11 mouse cellular contexts compared by ENCODE assay signal in genomic region chr19:17856741-17857140, GRCm38 (mm10). TPM values are rescaled to one million over a fixed set of nuclear protein-coding genes. Genes with fewer than 3 reads are reported as not detected.
DNase-seq lines count a peak whose midpoint lies in the region; ATAC-seq and TF ChIP-seq lines count a peak whose summit lies in the region.
"Had no signal": no experiment of that assay in that cellular context is flagged by ENCODE, and none has a peak within 500 bp of the region (broad histone marks: within the 10 kb centered on the region; RNA-seq: fewer than 3 reads in every experiment).

No protein-coding gene starts in this region.

- H3K9ac ChIP-seq in heart, postnatal 0 days (replicated peaks; ENCODE audit: low read depth, low read length) = no peak overlapping the region
- no peak overlapping the region for H3K9ac ChIP-seq in heart, embryonic 12.5 days
- no peak overlapping the region for H3K9ac ChIP-seq in CH12.LX (ENCODE audit: insufficient read depth, low read depth)
- H3K9ac ChIP-seq: kidney, embryonic 15.5 days; liver, embryonic 13.5 days had no signal

- ATAC-seq in heart, postnatal 0 days (ENCODE audit: insufficient read depth, low read depth) = no peak
- no peak for ATAC-seq in heart, embryonic 12.5 days (ENCODE audit: insufficient number of reproducible peaks, low FRiP score)
- ATAC-seq in Patski = no peak
- ATAC-seq in megakaryocyte progenitor cell, adult 5-6 weeks (replicated peaks; ENCODE audit: poor library complexity) = no peak
- ATAC-seq: forebrain, embryonic 16.5 days had no signal

- WGBS in heart, postnatal 0 days = 53% methylated on average over 3 of the region's 3 CpGs
- WGBS in heart, embryonic 12.5 days = 66% methylated on average over 3 of the region's 3 CpGs

- intact Hi-C loops in left cerebral cortex, postnatal 14 days (cut with DNase I) = loop anchor here (5.0 kb wide), 1 partner anchor 691 kb away; no protein-coding TSS in a partner anchor
- intact Hi-C loops in left cerebral cortex, postnatal 4 days (cut with DNase I) = loop anchor here (5.0 kb wide), 1 partner anchor 691 kb away; no protein-coding TSS in a partner anchor

- TF ChIP-seq EP300 in heart, postnatal 0 days (IDR thresholded peaks at IDR 0.05; ENCODE audit: low read depth) = no peak
- TF ChIP-seq EP300 in CH12.LX (IDR thresholded peaks at IDR 0.05; ENCODE audit: low read length) = no peak

- in situ Hi-C loops in CH12.LX (cut with MboI; ENCODE audit: low pct_ligation_motif_present, low pct_unique_long_range_greater_than_20kb, low sequenced_read_pairs) (loop anchor here (25.0 kb wide), 1 partner anchor 681 kb away; no protein-coding TSS in a partner anchor), Patski (cut with MboI; ENCODE audit: low pct_unique_long_range_greater_than_20kb) (loop anchor here (5.0 to 25.0 kb wide), 2 partner anchors 691 to 981 kb away; no protein-coding TSS in a partner anchor)

- peak; percentile 4 for TF ChIP-seq RAD21 in CH12.LX (IDR thresholded peaks at IDR 0.05; ENCODE audit: low read depth, low read length)

- DNase-seq in heart, postnatal 0 days (ENCODE audit: low spot score) = no peak
- peak; percentile 44 to 59 for DNase-seq in left cerebral cortex, postnatal 14 days (ENCODE audit: low spot score in 2 of 2)
- DNase-seq in left cerebral cortex, postnatal 4 days = no peak
- peak; percentile 11 for DNase-seq in CH12.LX (ENCODE audit: extremely low read depth)
- DNase-seq in Patski (ENCODE audit: low read depth, low spot score) = no peak
- no peak for DNase-seq in yolk sac, embryonic 10.5 days (ENCODE audit: low spot score)
- DNase-seq: liver, embryonic 13.5 days had no signal

- no peaks in the 10 kb centered on the region for H3K79me2 ChIP-seq in CH12.LX (replicated peaks; ENCODE audit: control insufficient read depth, extremely low read depth, insufficient read depth, poor library complexity, severe bottlenecking)

- H3K4me2 ChIP-seq in heart, postnatal 0 days (ENCODE audit: low read depth, low read length) = no peak overlapping the region
- H3K4me2 ChIP-seq in heart, embryonic 12.5 days = no peak overlapping the region
- H3K4me2 ChIP-seq in CH12.LX (ENCODE audit: insufficient read depth, low read depth, poor library complexity, severe bottlenecking) = no peak overlapping the region
- H3K4me2 ChIP-seq: kidney, embryonic 15.5 days; liver, embryonic 13.5 days had no signal

- TF ChIP-seq POLR2A in CH12.LX (IDR thresholded peaks at IDR 0.05; ENCODE audit: low read depth, low read length) = no peak

- CTCF ChIA-PET in Patski (lab: Charles Lee) = interaction anchor here (1.1 to 3.5 kb wide), 9 partner anchors 9 to 694 kb away, joined by 3 to 13 read pairs (median 8); no protein-coding TSS in a partner anchor

- dilution Hi-C loops in CH12.LX (cut with MboI; ENCODE audit: extremely low pct_ligation_motif_present, extremely low pct_unique_long_range_greater_than_20kb, low sequenced_read_pairs) = no loop called here

- no peaks in the 10 kb centered on the region for H3K36me3 ChIP-seq in heart, postnatal 0 days (replicated peaks; ENCODE audit: control insufficient read depth, insufficient read depth, low read length)
- no peaks in the 10 kb centered on the region for H3K36me3 ChIP-seq in heart, embryonic 12.5 days
- H3K36me3 ChIP-seq in CH12.LX (replicated peaks in 1 of 2; ENCODE audit: control insufficient read depth in 1 of 2, insufficient read depth in 1 of 2, low read length in 1 of 2) = no peaks in the 10 kb centered on the region
- H3K36me3 ChIP-seq: kidney, embryonic 15.5 days; liver, embryonic 13.5 days had no signal

- no peaks in the 10 kb centered on the region for H3K9me3 ChIP-seq in heart, postnatal 0 days (replicated peaks; ENCODE audit: control insufficient read depth, low read length)
- H3K9me3 ChIP-seq in heart, embryonic 12.5 days (replicated peaks) = no peaks in the 10 kb centered on the region
- no peaks in the 10 kb centered on the region for H3K9me3 ChIP-seq in CH12.LX (replicated peaks; ENCODE audit: low read length)
- H3K9me3 ChIP-seq: kidney, embryonic 15.5 days; liver, embryonic 13.5 days had no signal

- POLR2A ChIA-PET in Patski (lab: Charles Lee) = no interaction called here

- H3K27ac ChIP-seq in heart, postnatal 0 days (ENCODE audit: low read depth) = no peak overlapping the region
- H3K27ac ChIP-seq in heart, embryonic 12.5 days (ENCODE audit: poor library complexity, severe bottlenecking) = no peak overlapping the region
- no peak overlapping the region for H3K27ac ChIP-seq in CH12.LX (ENCODE audit: insufficient read depth, low read depth)
- H3K27ac ChIP-seq: kidney, embryonic 15.5 days; liver, embryonic 13.5 days had no signal

- H3K27me3 ChIP-seq in heart, postnatal 0 days (ENCODE audit: control insufficient read depth, insufficient read depth, low read length) = no peaks in the 10 kb centered on the region
- no peaks in the 10 kb centered on the region for H3K27me3 ChIP-seq in heart, embryonic 12.5 days (replicated peaks)
- H3K27me3 ChIP-seq in CH12.LX (replicated peaks) (no peaks in the 10 kb centered on the region), Patski (no peaks in the 10 kb centered on the region)
- H3K27me3 ChIP-seq: kidney, embryonic 15.5 days; liver, embryonic 13.5 days had no signal

- no peaks in the 10 kb centered on the region for H3K4me1 ChIP-seq in heart, postnatal 0 days (ENCODE audit: control insufficient read depth, insufficient read depth)
- H3K4me1 ChIP-seq in heart, embryonic 12.5 days (replicated peaks) = no peaks in the 10 kb centered on the region
- no peaks in the 10 kb centered on the region for H3K4me1 ChIP-seq in CH12.LX (ENCODE audit: control insufficient read depth in 1 of 2, insufficient read depth in 2 of 2)
- H3K4me1 ChIP-seq: liver, embryonic 13.5 days had no signal

- TF ChIP-seq CTCF in heart, postnatal 0 days (IDR thresholded peaks at IDR 0.05; ENCODE audit: low read depth) = peak; percentile 47
- TF ChIP-seq CTCF in CH12.LX (conservative IDR thresholded peaks at IDR 0.05 in 1 of 2, IDR thresholded peaks at IDR 0.05 in 1 of 2; ENCODE audit: low read depth in 2 of 2, low read length in 2 of 2) = peak; percentile 21 to 48; a peak in 3 of 4 replicates
- TF ChIP-seq CTCF in Patski (IDR thresholded peaks at IDR 0.05) = peak; percentile 66

- no peak overlapping the region for H3K4me3 ChIP-seq in heart, postnatal 0 days (ENCODE audit: low read depth, low read length)
- H3K4me3 ChIP-seq in heart, embryonic 12.5 days = no peak overlapping the region
- no peak overlapping the region for H3K4me3 ChIP-seq in CH12.LX (replicated peaks in 1 of 3; ENCODE audit: low read depth in 2 of 3, low read length in 2 of 3, poor library complexity in 1 of 3)
- H3K4me3 ChIP-seq: kidney, embryonic 15.5 days; liver, embryonic 13.5 days had no signal

TF ChIP-seq in CH12.LX, 34 proteins besides CTCF, POLR2A, EP300 and RAD21:
- TF ChIP-seq UBTF (IDR thresholded peaks at IDR 0.05; ENCODE audit: low read depth, low read length) (no peak), SMC3 (IDR thresholded peaks at IDR 0.05; ENCODE audit: low read depth, low read length) (peak; percentile 42; the same call in 1 of the 2 replicates), MXI1 (IDR thresholded peaks at IDR 0.05; ENCODE audit: low read depth, low read length) (no peak), JUND (conservative IDR thresholded peaks at IDR 0.05; ENCODE audit: low read depth, low read length) (no peak), RCOR1 (conservative IDR thresholded peaks at IDR 0.05; ENCODE audit: low read depth, low read length) (no peak), BHLHE40 (IDR thresholded peaks at IDR 0.05; ENCODE audit: low read depth, low read length) (no peak)

RNA-seq across cellular contexts. Expression of gene Pcsk5, which starts 19.3 kb away (rescaled TPM):
- 7.9 and 9.1 TPM in 2 replicates for total RNA-seq in heart, postnatal 0 days (2014; rRNA removed; ENCODE audit: low replicate concordance)
- 4.3 and 4.8 TPM in 2 replicates for polyA plus RNA-seq in heart, postnatal 0 days (2015; fragmentation: Nextera tagmentation; extraction: Ambion mirVana)
- polyA plus RNA-seq in heart, embryonic 12.5 days (2016; fragmentation: Nextera tagmentation; extraction: Ambion mirVana) = 24.6 and 25.4 TPM in 2 replicates
- 10 to 100 TPM; 13.1 to 18.9 TPM for total RNA-seq in left cerebral cortex, postnatal 14 days (2021)
- total RNA-seq in left cerebral cortex, postnatal 4 days (2021) = 10 to 100 TPM; 16.9 to 17.4 TPM
- total RNA-seq in CH12.LX (2012; rRNA removed) (not detected in 2 replicates), CH12.LX (2014; rRNA removed) (not detected in 2 replicates)
- polyA plus RNA-seq in CH12.LX (2012; ENCODE audit: insufficient read length, low read depth) (not detected in 2 replicates), Patski (2021) (2.3 TPM)
- total RNA-seq in megakaryocyte progenitor cell, adult 5-6 weeks (2015) = not detected in 2 replicates
- total RNA-seq in megakaryocyte progenitor cell, adult 5-6 weeks (2017) = not detected in 2 replicates

Comparison
In these comparisons a context has a peak if more than half of its experiments do, and no peak if none do; other contexts are left out.
1. DNase-seq: peak in left cerebral cortex, postnatal 14 days (2 of 2) and CH12.LX (single experiment); none in heart, postnatal 0 days (single experiment), left cerebral cortex, postnatal 4 days (single experiment), Patski (single experiment) and yolk sac, embryonic 10.5 days (single experiment).
2. Peak in every context shown above with its lines, with median percentiles within 50 percentile points of each other: CTCF ChIP-seq.